Mouse (Mus musculus) limb, embryonic 14.5 days (tissue): ENCODE data around the gene Psme1. TPM values are rescaled to one million over a fixed set of nuclear protein-coding genes. Genes with fewer than 3 reads are reported as not detected.

Source experiments
- ATAC-seq: fragments of 200-750 bp; cut with Nextera tagmentation; 2 replicates; pipeline ENCODE4 v1.8.0; 2017; ENCODE audit warnings: low read depth, moderate number of reproducible peaks, moderate TSS enrichment; ENCODE audit not compliant: low FRiP score
- DNase-seq: peaks from one replicate; pipeline ENCODE4 v3.0.0-alpha.2; 2015; ENCODE audit warnings: low spot score
- H3K27ac ChIP-seq: fragments of 300-500 bp; sonication (generic); replicated peaks from 2 replicates; pipeline ENCODE4 v1.5.1; 2014; ENCODE audit warnings: low read depth, mild to moderate bottlenecking, low read length, moderate library complexity, mixed read lengths
- H3K27me3 ChIP-seq: fragments of 300-500 bp; sonication (generic); 2 replicates; pipeline ENCODE4 v1.6.1; 2014; ENCODE audit warnings: low read length, mixed read lengths; ENCODE audit not compliant: control insufficient read depth, insufficient read depth
- H3K36me3 ChIP-seq: fragments of 300-500 bp; sonication (generic); 2 replicates; pipeline ENCODE4 v1.6.1; 2014; ENCODE audit warnings: mild to moderate bottlenecking, low read length, moderate library complexity, mixed read lengths; ENCODE audit not compliant: control insufficient read depth, insufficient read depth
- H3K4me1 ChIP-seq: fragments of 300-500 bp; sonication (generic); 2 replicates; pipeline ENCODE4 v1.6.1; 2014; ENCODE audit warnings: antibody characterized with exemption, low read length, mixed read lengths; ENCODE audit not compliant: control insufficient read depth, insufficient read depth
- H3K4me2 ChIP-seq: fragments of 300-500 bp; sonication (generic); replicated peaks from 2 replicates; pipeline ENCODE4 v1.6.1; 2014; ENCODE audit warnings: low read depth, mild to moderate bottlenecking, low read length, moderate library complexity; ENCODE audit not compliant: severe bottlenecking
- H3K4me3 ChIP-seq: fragments of 300-500 bp; sonication (generic); replicated peaks from 2 replicates; pipeline ENCODE4 v1.5.1; 2014; ENCODE audit warnings: low read length
- H3K9ac ChIP-seq: fragments of 300-500 bp; sonication (generic); 2 replicates; pipeline ENCODE4 v1.6.1; 2014; ENCODE audit warnings: mild to moderate bottlenecking, low read depth, low read length, moderate library complexity; ENCODE audit not compliant: severe bottlenecking
- H3K9me3 ChIP-seq: fragments of 300-500 bp; sonication (generic); 2 replicates; pipeline ENCODE4 v1.6.1; 2016; ENCODE audit warnings: low read length; ENCODE audit not compliant: control insufficient read depth
- POLR2A ChIP-seq: fragments of 200-500 bp; IDR thresholded peaks from 2 replicates; pipeline ENCODE4 v1.8.0; 2012; ENCODE audit warnings: inconsistent platforms, mild to moderate bottlenecking, moderate library complexity, borderline replicate concordance; ENCODE audit not compliant: insufficient read depth, insufficient read length; ENCODE audit errors: extremely low read depth
- WGBS: fragments of 180-500 bp; shearing (Covaris S2); extraction: QIAGEN DNeasy Blood & Tissue Kit; methylation state at CpG from one replicate; pipeline ENCODE4 v1.1.7; 2014; 5-methylcytosine and 5-hydroxymethylcytosine counted together
- polyA plus RNA-seq, 2 experiments: library from polyadenylated mRNA; depleted of rRNA in 1 of 2; stranded (reverse) in 1 of 2; unstranded in 1 of 2; fragments of >200 nt; fragmentation: Nextera tagmentation in 1 of 2; extraction: Ambion mirVana in 1 of 2; gene quantifications; 2 replicates each; pipeline versions ENCODE4 v1.2.1 to v1.2.3; 2012 to 2014

The Psme1 gene
- polyA plus RNA-seq, 2 experiments, result 77.6 to 147 TPM

GRCm38 (mm10) chr14:55570588-55570987, 7.3 kb upstream of the Psme1 start:
- ATAC-seq, result no peak
- H3K4me2 ChIP-seq, result no peak overlapping the region
- no peak for TF ChIP-seq POLR2A
- 88% methylated on average over 2 of the region's 2 CpGs for WGBS
- no peak overlapping the region for H3K27ac ChIP-seq
- peaks cover 43% of the 10 kb centered on the region for H3K36me3 ChIP-seq
- H3K4me3 ChIP-seq, result no peak overlapping the region
- no peak overlapping the region for H3K9ac ChIP-seq
- H3K9me3 ChIP-seq, result no peaks in the 10 kb centered on the region
- H3K4me1 ChIP-seq, result no peaks in the 10 kb centered on the region
- no peaks in the 10 kb centered on the region for H3K27me3 ChIP-seq
- DNase-seq, result no peak

GRCm38 (mm10) chr14:55571760-55572159, 6.2 kb upstream of the Psme1 start:
- no peak for TF ChIP-seq POLR2A
- H3K36me3 ChIP-seq, result peaks cover 31% of the 10 kb centered on the region
- no peak overlapping the region for H3K9ac ChIP-seq
- H3K4me2 ChIP-seq, result no peak overlapping the region
- no peak overlapping the region for H3K27ac ChIP-seq
- ATAC-seq, result no peak
- no peaks in the 10 kb centered on the region for H3K4me1 ChIP-seq
- no peaks in the 10 kb centered on the region for H3K27me3 ChIP-seq
- H3K9me3 ChIP-seq, result no peaks in the 10 kb centered on the region
- no peak overlapping the region for H3K4me3 ChIP-seq
- DNase-seq, result no peak

GRCm38 (mm10) chr14:55575302-55575701, 2.6 kb upstream of the Psme1 start, which contains the start of gene Fitm1:
Gene Fitm1 (plus strand): TSS chr14:55575617.
- Histone ChIP-seq H3K9me3 (no peaks in the 10 kb centered on the region), H3K4me2 (no peak within 1 kb of the TSS), H3K36me3 (peaks cover 4% of the 10 kb centered on the region; the same call in 1 of the 2 replicates), H3K4me1 (peaks cover 9% of the 10 kb centered on the region), H3K27me3 (no peaks in the 10 kb centered on the region), H3K4me3 (peak within 1 kb of the TSS; percentile 7; the same call in 1 of the 2 replicates), H3K9ac (no peak within 1 kb of the TSS; the same call in 1 of the 2 replicates), H3K27ac (0 out of 2 replicates have a peak within 1 kb of the TSS, but pooled peaks have one; percentile 19)
- ATAC-seq (peak; percentile 51; the same call in 1 of the 2 replicates), DNase-seq (peak; percentile 18)
- TF ChIP-seq POLR2A, result no peak
- WGBS, result 58% methylated on average over 7 of the region's 8 CpGs

- peak overlapping the region; percentile 5; the same call in 1 of the 2 replicates for H3K4me3 ChIP-seq
- TF ChIP-seq POLR2A, result no peak
- H3K36me3 ChIP-seq, result peaks cover 7% of the 10 kb centered on the region; the same call in 1 of the 2 replicates
- DNase-seq (no peak), ATAC-seq (no peak)
- 70% methylated on average over 13 of the region's 13 CpGs for WGBS
- H3K4me1 ChIP-seq, result peaks cover 9% of the 10 kb centered on the region
- H3K9me3 ChIP-seq, result no peaks in the 10 kb centered on the region
- no peak overlapping the region; the same call in 1 of the 2 replicates for H3K9ac ChIP-seq
- no peaks in the 10 kb centered on the region for H3K27me3 ChIP-seq
- no peak overlapping the region for H3K4me2 ChIP-seq
- H3K27ac ChIP-seq, result 0 out of 2 replicates have a peak overlapping the region, but pooled peaks have one; percentile 19
These were observed 2.2 kb upstream of the Psme1 start for GRCm38 (mm10) chr14:55575711-55576110.

GRCm38 (mm10) chr14:55576376-55576775, 1.5 kb upstream of the Psme1 start:
- ATAC-seq (no peak), DNase-seq (no peak)
- Histone ChIP-seq H3K4me1 (peaks cover 9% of the 10 kb centered on the region), H3K9ac (no peak overlapping the region), H3K36me3 (peaks cover 10% of the 10 kb centered on the region; the same call in 1 of the 2 replicates), H3K27me3 (no peaks in the 10 kb centered on the region), H3K9me3 (no peaks in the 10 kb centered on the region), H3K4me2 (no peak overlapping the region), H3K27ac (no peak overlapping the region), H3K4me3 (0 out of 2 replicates have a peak overlapping the region, but pooled peaks have one; percentile 7)
- WGBS, result 80% methylated on average over 16 of the region's 16 CpGs
- no peak for TF ChIP-seq POLR2A
